Mouse (Mus musculus): Measurements from ENCODE around the gene Olfr463.

The Olfr463 gene

GRCm38 (mm10) chr11:87846968-87847600 lies 50.1 kb downstream of the Olfr463 start:
- no peak for DNase-seq
